Mouse (Mus musculus) adrenal gland, postnatal 14 days (tissue): ENCODE results near the gene Pdxdc1. TPM values are rescaled to one million over a fixed set of nuclear protein-coding genes. Genes with fewer than 3 reads are reported as not detected.
A peak's percentile ranks its signal among the peaks of the same experiment; 100 is the strongest.

Source experiments
- DNase-seq: peaks from one replicate; pipeline ENCODE4 v3.0.0; 2021; ENCODE audit warnings: mixed read lengths
- total RNA-seq: library from RNA; stranded (reverse); gene quantifications from 2 replicates; pipeline ENCODE4 v1.2.3, GENCODE M21; 2021

Pdxdc1 gene
- total RNA-seq, 1 experiment from 2014 or later: 82.3 TPM

DNA sequence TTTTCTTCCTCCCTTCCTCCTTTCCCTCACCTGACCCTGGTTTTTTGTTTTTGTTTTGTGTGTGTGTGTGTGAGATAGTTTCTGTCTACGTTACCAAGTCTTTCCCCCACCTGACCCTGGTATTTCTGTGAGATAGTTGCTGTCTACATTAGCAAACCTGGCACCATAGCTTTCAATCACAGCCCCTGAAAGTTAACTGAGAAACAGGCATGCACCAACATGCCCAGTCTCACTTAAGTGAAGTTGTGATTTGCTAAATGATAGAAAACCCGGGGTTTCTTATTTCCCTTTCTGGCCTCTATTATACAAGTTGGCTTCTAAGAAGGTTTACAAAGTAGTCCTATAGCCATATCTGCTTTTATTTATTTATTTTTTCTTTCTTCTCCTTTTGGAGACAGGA, 12.5 kb downstream of the Pdxdc1 start:
- DNase-seq: no peak

DNA sequence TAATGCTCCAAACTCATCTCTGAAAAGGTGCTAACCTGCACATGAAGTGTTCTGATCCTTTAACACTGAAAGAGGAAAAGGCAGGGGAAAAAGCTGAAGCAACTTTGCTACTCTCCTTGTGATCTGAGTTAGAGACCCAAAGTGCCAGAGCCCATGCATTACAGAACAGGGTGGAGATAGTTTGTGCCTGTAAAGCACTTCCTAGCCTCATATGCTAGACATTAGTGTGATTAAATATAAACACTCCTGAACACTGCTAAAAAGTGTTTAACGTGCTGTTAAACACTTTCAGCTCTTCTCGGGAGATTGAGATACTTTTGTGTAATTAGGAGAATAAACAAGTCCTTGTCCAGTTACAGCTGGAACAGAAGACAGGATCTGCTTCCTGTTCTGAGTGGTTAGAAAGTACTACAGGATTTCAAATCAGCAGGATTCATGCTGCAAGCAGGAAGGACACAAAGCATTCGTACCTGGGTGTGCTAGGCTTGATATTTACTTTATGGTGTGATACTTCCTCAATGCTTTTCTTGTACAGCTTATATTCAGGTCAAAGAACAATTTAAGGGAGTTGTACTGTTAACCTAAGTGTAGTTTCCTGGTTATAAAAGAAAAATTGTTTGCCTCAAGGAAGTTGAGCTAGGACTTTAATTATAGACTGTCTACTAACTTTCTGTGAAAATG, 19.7 kb downstream of the Pdxdc1 start:
- no peak for DNase-seq

DNA sequence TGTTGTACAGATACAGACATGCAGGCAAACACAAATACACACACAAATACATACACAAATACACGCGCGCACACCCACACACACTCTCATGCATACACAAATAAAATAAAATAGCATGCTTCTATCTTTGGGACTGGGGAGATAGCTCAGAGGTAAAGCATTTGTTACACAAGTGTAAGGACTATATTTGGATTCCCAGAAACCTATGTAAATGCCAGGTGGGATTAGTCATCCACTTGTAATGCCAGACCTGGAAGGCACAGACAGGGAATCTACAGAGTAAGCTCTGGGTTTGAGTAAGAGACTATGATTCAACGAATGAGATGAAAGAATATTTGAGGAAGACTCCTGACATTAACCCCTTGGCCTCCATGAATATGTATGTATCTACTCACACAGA, 27.4 kb downstream of the Pdxdc1 start:
- no peak for DNase-seq

DNA sequence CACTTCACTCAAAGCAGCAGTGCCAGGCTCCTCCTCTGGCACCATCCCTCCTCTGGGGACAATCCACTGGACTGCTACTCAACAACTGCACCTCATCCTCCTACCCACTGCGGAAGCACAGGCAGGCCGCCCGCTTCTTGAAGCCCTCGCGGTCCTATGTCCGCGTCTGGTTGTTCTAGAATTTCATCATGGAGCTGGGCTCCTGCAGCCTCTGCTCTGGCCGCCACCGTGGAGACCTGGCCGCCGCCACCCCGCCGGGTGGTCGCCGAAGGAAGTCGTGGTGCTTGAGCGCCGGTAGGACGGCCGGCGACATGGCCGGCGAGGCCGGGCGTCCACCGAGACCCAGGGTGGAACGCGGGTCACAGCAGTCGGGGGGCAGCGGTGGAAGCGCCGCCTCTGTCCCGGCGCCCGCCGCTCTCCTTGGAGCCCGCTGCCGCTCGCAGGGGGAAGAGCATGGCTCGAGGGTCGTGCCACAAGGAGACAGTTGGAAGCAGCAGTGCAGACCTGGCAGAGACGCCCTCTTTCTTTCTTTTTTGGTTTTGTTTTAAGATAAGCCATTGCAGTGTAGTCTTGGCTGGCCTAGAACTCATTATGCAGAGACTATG, 34.9 kb downstream of the Pdxdc1 start:
- DNase-seq: peak; percentile 34

DNA sequence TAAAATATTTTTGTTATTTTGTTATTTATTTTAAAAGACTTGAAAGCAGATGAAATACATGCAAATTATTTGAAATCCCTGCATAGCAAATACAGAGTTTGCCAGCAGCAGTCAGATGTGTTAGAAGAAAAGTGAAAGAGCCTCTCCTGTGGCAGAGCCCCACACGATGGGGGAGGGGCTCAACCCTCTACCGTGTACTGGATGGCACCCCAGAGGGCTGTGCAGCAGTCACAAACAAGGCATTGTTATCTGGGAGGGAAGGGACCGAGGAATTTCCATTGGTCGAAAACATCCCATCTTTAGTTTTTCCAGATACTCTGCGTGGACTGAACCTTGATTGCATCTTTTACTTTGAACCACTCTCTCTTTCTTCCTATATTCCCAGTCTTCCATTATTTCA, 35.5 kb downstream of the Pdxdc1 start:
- DNase-seq: peak; percentile 35

DNA sequence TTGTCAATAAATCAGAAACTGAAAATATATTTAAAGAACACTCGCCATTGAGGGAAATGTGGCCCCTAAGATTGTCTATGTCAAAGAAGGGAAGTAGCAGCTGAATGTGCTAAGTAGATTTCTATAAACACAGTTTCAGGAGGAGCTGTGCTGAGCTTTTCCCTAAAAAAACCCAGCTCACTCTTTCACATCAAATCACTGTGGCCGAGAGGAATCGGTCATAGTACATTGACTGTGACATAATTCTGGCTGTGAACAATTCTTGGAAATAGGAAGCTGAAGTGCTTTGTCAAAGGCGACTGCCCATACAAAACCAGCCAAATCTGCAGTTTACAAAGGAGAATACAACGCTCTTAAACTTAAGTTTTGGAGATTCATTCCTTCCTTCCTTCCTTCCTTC, 36.3 kb downstream of the Pdxdc1 start:
- DNase-seq: no peak

DNA sequence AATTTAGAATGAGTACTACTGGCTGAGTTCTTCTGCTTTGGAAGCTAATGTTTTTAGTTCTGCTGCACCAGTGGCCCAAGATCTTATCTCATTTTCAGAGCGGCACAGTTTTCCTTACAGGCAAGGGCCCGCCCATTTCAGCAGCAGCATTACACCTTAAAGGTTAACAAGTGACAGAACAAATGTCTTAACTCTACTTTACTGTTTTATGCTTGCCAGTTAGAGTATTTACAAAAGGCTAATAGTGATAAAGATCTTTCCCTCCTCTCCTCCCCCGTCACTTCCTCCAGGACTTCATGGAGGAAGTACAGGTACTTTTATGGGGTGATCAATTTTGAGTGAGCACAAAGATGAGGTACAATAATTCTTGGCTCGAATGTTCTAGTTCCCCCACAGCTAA, 36.9 kb downstream of the Pdxdc1 start:
- DNase-seq: no peak

DNA sequence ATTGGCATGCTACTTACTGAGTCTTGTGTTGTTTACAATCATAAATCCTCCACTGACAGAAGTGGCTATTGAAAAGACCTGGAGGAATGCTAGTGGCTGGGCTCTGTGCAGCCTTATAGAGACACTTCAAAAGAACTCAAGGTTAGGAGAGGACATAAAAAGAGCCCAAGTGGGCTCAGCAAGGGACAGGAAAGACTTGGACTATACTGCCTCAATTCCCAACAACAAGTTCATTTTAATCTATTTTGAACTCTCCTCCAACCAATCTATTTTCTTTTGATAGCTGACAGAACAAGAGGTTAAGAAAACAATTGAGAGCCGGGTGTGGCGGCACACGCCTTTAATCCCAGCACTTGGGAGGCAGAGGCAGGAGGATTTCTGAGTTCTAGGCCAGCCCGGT, 49.0 kb downstream of the Pdxdc1 start:
- DNase-seq: no peak

DNA sequence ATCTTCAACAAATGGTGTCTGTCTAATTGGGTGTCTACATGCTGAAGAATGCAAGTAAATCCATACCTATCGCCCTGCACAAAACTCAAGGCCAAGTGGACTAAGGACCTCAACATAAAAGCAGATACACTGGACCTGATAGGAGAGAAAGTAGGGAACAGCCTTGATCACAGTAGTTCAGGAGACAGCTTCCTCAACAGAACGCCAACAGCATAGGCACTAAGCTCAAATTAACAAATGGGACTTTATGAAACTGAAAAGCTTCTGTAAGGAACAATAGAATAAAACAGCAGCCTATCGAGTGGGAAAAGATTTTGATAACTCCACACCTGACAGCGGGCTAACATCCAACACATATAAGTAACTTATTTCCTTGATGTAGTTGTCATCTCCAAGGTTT, 51.5 kb downstream of the Pdxdc1 start:
- no peak for DNase-seq

DNA sequence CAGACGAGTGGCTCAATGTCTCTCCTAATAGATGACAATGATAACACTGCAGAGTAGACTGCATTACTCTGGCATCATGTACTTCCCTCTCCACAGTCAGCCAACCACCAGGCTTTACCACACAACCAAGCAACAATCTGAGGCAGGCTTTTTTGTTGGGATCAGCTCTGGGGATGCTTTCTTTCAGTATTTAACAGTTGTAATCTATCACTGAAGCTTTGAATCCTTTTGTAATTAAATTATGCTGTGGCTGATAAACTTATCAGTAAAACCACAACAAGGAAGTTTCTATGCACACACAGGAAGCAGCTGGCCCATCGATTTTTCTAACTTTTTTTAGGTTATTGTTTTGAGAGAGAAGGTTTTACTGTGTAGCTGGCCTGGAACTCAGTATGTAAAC, 54.6 kb downstream of the Pdxdc1 start:
- DNase-seq: no peak

DNA sequence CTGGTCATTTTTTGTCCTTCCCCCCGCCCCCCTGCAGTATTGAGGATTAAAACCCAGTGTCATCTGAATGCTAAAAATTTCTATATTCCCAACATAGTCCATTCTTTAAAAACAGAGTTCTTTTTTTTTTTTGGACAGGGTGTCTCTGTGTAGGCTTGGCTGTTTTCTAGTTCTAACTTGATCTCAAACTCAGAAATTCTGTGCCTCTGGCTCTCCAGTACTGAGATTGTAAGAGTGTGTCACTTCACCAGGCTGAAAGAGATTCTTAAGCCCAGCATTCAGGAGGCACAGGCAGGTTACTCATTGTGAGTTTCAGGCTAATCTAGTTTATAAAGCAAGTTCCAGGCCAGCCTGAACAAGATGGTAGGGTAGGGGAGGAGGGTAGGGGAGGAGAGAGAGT, 56.3 kb downstream of the Pdxdc1 start:
- no peak for DNase-seq

DNA sequence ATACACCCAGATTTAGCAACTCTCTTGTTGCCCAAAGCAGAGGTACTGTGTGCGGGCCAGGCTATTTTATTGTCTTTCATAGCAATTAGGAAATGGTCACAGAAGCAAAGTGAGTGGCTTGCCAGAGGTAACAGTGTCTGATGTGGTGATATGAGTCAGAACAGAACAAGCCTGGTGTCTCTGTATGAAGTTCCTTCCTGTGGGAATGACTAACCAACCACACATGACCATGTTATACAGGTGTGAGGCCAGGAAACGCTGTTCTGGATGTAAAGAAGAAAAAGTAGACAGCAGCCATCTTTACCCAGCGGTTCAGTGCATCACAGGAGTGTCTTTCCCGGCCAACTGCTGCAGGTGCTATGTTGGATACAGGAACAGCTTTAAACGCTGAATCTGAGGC, 57.9 kb downstream of the Pdxdc1 start:
- no peak for DNase-seq

DNA sequence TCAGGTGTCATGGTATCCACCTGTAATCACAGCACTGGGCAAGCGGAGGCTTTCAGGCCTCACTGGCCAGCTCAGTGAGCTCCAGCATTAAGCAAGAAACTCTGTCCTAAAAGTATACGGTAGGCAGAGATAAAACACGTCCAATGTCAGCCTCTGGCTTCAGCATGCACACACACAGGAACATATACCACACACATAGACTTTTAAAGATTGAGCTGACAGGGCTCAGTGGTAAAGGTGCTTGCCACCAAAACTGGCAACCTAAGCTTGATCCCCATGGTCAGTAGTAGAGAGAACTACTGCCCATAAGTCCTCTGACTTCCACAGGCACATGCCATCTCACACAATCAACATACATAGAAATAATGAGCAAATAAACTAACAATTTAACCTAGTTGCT, 62.0 kb downstream of the Pdxdc1 start:
- no peak for DNase-seq

DNA sequence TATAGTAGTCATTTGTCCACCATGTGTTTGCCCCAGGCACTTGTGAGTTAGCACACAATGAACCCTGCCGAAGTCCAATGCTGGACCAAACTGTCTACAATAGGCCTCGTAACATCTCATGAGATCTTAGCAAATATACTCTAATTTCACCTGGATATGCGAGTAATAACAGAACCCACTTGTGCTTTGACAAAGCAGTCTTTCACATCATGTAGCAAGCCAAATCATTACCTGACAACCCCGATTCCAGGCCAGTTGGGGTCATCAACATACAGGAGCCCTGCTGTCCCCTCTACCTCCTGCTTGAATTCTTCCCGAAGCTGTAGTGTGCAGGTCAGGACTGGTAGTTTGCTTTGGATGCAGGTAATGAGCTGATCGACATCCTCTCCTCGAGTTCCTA, 62.9 kb downstream of the Pdxdc1 start:
- no peak for DNase-seq

DNA sequence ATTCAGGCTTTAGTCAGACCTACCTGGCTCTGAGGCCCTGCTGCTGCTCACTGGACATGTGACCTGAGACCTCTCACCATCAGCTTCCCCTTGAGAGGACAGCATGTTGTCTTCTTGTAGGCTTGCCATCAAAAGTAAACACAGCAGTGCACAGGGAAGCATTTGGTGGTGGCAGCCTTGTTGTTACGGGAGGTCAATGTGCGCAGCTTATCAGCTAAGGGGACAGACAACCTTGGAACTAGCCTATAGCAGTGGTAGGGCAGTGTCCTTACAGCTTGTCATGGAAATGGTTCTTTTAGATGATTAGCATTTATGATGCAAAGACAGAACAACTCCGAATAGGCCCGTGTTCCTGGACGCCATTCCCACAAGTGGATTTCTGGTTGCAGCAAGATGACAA, 68.5 kb downstream of the Pdxdc1 start:
- DNase-seq: no peak

DNA sequence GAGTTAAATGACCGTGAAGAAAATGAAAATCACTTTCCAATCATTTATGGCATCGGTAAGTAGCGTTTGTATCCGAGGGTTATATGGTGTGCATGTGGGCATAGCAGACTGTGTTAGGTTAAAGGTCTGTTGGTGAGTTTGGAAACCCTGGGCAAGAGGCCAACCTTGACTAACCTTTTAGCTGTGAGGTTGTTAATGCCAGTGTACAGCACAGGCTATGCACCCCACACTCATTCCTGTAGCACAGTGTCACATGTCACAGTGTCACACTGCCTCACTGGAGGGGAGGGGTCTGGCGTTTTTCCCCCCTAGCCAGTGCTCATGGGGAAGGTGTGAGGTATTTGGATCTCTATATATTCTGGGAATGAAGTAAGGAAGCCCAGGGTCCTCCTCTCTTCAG, 71.3 kb downstream of the Pdxdc1 start:
- peak; percentile 39 for DNase-seq

DNA sequence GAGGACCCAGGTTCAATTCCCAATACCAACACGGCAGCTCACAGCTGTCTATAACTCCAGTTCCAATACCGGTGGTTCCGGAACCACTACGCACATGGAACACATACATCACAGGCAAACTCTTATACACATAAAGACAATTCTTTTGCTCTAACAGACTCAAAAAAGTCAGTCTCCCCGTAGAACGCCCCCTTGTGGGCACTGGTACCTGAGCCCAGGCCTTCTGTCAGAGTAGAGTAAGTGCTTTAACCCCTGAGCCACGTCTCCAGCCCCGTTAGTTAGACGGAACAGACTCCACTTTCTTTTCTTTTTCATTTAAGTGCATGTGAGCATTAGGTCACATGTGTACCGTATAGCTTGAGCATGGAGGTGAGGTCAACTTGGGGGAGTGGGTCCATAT, 72.5 kb downstream of the Pdxdc1 start:
- peak; percentile 25 for DNase-seq

DNA sequence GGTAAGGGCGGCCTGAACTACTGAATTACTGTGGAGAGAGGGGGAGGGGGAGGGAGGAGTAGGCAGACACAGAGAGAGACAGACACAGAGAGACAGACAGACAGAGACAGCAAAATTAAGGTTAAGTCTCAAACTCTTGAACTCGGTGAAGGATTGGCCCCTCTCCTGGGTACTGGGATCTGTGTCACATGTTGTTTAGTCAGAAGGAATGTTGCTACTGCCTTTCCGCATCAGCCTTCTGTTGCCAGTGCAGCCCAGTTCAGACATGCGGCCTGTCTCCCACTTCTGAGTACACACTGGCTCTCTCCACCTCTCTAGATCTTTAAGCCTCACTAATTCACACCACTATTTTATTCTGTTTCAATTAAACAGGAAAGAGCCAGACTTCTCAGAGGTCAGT, 76.4 kb downstream of the Pdxdc1 start:
- no peak for DNase-seq

DNA sequence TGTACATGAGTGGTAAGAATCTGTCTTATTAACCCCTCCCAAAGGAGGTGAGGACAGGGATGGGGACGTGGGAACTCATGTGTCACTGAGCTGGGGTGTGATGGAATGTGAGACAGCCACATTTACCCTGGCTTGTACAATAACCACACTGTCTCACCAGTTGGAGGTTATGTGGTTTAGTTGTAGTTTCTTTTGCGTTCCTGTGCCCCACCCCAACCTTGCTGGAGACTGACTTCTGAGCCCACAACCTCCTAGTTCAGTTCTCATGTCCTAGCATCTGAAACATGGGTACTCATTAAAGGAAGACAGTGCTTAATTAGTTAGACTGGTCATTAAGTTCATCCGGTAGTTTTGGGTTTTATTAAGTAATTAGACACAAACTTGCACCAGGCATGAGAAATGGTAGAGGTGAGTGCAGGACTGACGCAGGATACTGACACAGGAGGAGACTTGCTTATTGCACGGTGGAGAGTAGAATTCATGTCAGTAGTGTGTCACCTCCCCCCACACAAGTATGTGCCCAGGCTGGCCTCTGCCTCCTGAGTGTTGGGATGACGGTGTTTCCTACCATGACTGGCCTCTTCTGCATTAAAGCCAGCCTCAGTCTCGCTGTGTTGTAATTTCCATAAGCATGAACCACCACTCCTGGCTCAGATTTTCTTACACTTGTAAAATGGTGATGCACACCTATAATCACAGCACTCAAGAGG, 77.0 kb downstream of the Pdxdc1 start:
- DNase-seq: no peak

DNA sequence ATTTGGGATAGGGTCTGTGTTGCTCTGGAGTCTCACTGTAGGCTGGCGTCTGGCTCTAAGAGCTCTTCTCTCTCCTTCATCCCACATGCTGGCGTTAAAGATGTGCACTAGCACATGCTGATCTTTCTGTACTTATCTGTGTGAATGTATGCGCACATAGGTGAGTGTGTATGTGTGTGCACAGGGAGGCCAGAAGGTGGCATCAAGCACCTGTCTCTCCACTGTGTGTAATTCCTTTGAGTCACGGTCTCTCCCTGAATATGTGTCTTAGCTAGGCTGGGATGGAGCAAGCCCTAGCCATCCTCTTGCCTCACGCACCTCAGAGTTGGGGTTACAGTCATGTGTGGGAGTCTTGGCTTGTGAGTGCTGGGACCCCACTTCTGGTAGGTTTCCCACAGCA, 82.2 kb downstream of the Pdxdc1 start:
- DNase-seq: no peak

DNA sequence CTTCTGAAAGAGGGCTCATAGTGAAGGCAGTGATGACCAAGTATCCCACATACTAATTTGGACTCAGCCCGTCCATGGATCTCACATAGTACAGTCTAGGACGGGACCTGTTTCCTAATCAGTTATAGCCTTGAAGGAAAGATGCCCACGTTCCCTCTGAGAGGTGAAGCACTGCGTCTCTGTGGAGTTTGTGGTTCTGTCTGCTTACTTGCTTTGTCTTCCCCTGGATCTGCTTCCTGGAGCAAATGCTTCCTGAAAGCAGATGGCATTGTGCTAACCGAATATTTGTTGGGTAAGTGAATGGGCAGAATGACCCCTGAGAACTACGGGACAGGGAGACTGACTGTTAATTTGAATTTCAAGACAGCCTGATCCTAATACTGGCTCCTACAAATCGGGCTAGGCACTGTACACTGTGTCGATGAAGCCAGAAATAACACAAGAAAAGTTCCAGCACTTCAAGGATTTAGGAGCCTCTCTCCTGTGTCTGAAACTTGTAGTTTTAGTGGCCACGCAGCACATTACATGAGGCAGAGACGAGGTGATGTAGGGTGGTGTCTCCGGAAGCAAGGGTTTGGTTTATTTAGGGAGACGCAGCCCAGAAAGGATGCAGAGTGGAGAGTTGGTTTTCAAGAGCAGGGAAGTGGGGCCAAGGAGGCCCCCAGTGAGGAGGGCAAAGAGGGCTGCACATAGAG, 83.0 kb downstream of the Pdxdc1 start:
- DNase-seq: no peak

DNA sequence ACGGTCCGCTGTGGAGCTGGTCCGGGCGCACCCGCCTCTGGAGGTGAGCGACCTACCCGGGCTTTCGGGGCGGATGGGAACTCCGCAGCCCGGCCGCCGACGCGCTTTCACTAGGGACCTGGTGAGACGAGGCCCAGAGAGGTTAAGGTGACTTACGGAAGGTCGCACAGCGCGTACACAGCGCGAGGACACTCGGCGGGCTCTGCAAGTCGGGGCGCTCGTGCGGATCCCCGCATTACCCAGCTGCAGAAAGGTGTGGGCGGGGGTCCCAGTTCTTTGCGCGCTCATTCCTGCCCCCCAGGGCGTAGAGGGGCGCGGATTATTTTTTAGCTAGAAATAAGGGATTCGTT, 83.6 kb downstream of the Pdxdc1 start:
- no peak for DNase-seq
